Mouse (Mus musculus) heart, embryonic 14.5 days (tissue): ENCODE results near the gene Zranb2. TPM values are rescaled to one million over a fixed set of nuclear protein-coding genes. Genes with fewer than 3 reads are reported as not detected.

Source experiments
- ATAC-seq: fragments of 200-750 bp; cut with Nextera tagmentation; 2 replicates; pipeline ENCODE4 v1.8.0; 2017; ENCODE audit warnings: low read depth, moderate TSS enrichment; ENCODE audit not compliant: insufficient number of reproducible peaks, insufficient read depth, low FRiP score
- H3K27ac ChIP-seq, 2 experiments: fragments of 200-500 bp in 1 of 2; fragments of 300-500 bp in 1 of 2; sonication (generic) in 1 of 2; replicated peaks in 1 of 2; 2 replicates each; pipeline ENCODE4 v1.5.1; 2012 to 2014; ENCODE audit warnings: low read depth in 2 of 2, low read length in 2 of 2, control low read depth in 1 of 2, mild to moderate bottlenecking in 1 of 2, mixed read lengths in 1 of 2; ENCODE audit not compliant: control insufficient read depth in 1 of 2, insufficient read depth in 1 of 2
- H3K27me3 ChIP-seq: fragments of 300-500 bp; sonication (generic); 2 replicates; pipeline ENCODE4 v1.6.1; 2014; ENCODE audit warnings: mild to moderate bottlenecking, low read length, control low read depth; ENCODE audit not compliant: control insufficient read depth, insufficient read depth
- H3K36me3 ChIP-seq: fragments of 300-500 bp; sonication (generic); 2 replicates; pipeline ENCODE4 v1.6.1; 2014; ENCODE audit warnings: mild to moderate bottlenecking, control low read depth, low read length, mixed read lengths; ENCODE audit not compliant: control insufficient read depth, insufficient read depth
- H3K4me1 ChIP-seq, 2 experiments: fragments of 200-500 bp in 1 of 2; fragments of 300-500 bp in 1 of 2; sonication (generic) in 1 of 2; 2 replicates each; pipeline ENCODE4 v1.6.1; 2012 to 2014; ENCODE audit warnings: low read length in 2 of 2, control low read depth in 1 of 2, mixed read lengths in 1 of 2; ENCODE audit not compliant: control insufficient read depth in 2 of 2, insufficient read depth in 2 of 2
- H3K4me2 ChIP-seq: fragments of 300-500 bp; sonication (generic); 2 replicates; pipeline ENCODE4 v1.6.1; 2014; ENCODE audit warnings: mild to moderate bottlenecking, low read length
- H3K4me3 ChIP-seq, 2 experiments: fragments of 200-500 bp in 1 of 2; fragments of 300-500 bp in 1 of 2; sonication (generic) in 1 of 2; 2 replicates each; pipeline ENCODE4 v1.5.1; 2012 to 2014; ENCODE audit warnings: low read length in 2 of 2, mild to moderate bottlenecking in 2 of 2, control low read depth in 1 of 2, low read depth in 1 of 2, moderate library complexity in 1 of 2; ENCODE audit not compliant: control insufficient read depth in 1 of 2, insufficient read depth in 1 of 2
- H3K9ac ChIP-seq: fragments of 300-500 bp; sonication (generic); 2 replicates; pipeline ENCODE4 v1.6.1; 2014; ENCODE audit warnings: mild to moderate bottlenecking, low read length
- H3K9me3 ChIP-seq: fragments of 300-500 bp; sonication (generic); 2 replicates; pipeline ENCODE4 v1.6.1; 2016; ENCODE audit warnings: low read length, control low read depth; ENCODE audit not compliant: control insufficient read depth
- WGBS: fragments of 180-500 bp; shearing (Covaris S2); extraction: QIAGEN DNeasy Blood & Tissue Kit; methylation state at CpG from one replicate; pipeline ENCODE4 v1.1.7; 2014; 5-methylcytosine and 5-hydroxymethylcytosine counted together
- polyA plus RNA-seq: library from polyadenylated mRNA; unstranded; fragments of >200 nt; fragmentation: Nextera tagmentation; extraction: Ambion mirVana; gene quantifications from 2 replicates; pipeline ENCODE4 v1.2.1, GENCODE M21; 2014

The Zranb2 gene
- polyA plus RNA-seq, 1 experiment from 2014 or later: 68.0 TPM

DNA sequence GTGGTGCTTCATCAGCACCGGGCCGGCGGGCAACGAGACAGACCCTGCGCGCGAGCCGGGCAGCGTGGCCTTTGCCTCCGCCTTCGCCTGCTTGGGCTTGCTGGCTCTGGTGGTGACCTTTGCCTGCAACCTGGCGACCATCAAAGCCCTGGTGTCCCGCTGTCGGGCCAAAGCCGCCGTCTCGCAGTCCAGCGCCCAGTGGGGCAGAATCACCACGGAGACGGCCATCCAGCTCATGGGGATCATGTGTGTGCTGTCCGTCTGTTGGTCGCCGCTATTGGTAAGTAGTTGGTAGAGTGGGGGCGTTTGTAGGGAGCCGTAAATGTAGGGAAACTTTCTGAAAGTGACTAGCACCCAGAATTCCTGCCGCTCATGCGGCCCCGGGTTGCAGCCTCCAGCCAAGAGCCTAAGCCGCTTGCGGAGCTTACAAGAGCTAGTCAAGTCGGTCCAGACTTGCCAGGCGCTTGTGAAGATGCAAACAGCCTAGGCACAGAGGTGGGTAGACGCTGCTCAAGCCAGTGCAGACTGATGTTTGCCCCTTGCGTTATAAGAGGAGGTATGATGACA, 33.7 kb downstream of the Zranb2 start:
- H3K4me1 ChIP-seq: peaks cover 4 to 10% of the 10 kb centered on the region in 2 experiments; a peak in 2 of 4 replicates
- ATAC-seq: no peak
- peak overlapping the region; percentile 96 for H3K4me2 ChIP-seq
- no peaks in the 10 kb centered on the region for H3K9me3 ChIP-seq
- H3K9ac ChIP-seq: no peak overlapping the region
- peaks cover 34% of the 10 kb centered on the region for H3K27me3 ChIP-seq
- WGBS: 3% methylated on average over 34 of the region's 34 CpGs
- no peaks in the 10 kb centered on the region for H3K36me3 ChIP-seq
- peak overlapping the region; percentile 49 to 53 for H3K4me3 ChIP-seq
- no peak overlapping the region for H3K27ac ChIP-seq

DNA sequence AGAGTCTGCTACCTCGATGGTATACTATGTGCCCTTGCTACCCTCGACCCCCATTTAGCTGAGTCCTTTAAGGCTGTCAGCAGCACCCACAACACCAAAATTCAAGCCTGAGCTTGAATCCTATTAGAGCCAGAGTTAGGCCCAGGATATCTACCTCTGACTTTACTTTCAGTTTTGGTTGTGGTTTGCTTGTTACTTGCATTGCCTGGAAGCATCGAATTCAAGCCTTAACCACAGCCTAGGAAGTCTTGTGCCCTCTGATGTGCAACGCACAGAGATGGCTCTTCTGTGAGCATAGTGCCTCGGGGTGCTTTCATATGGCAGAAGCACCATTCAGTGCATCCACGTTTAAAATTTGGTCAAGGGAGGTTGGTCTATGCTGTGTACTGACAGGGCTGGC, 38.1 kb downstream of the Zranb2 start:
- H3K4me3 ChIP-seq: no peak overlapping the region
- 74% methylated on average over 6 of the region's 6 CpGs for WGBS
- no peak overlapping the region for H3K9ac ChIP-seq
- no peak overlapping the region for H3K4me2 ChIP-seq
- H3K9me3 ChIP-seq: no peaks in the 10 kb centered on the region
- H3K27ac ChIP-seq: no peak overlapping the region
- peaks cover 0 to 6% of the 10 kb centered on the region in 2 experiments; a peak in 2 of 4 replicates for H3K4me1 ChIP-seq
- no peaks in the 10 kb centered on the region for H3K36me3 ChIP-seq
- ATAC-seq: no peak
- H3K27me3 ChIP-seq: peaks cover 23% of the 10 kb centered on the region

DNA sequence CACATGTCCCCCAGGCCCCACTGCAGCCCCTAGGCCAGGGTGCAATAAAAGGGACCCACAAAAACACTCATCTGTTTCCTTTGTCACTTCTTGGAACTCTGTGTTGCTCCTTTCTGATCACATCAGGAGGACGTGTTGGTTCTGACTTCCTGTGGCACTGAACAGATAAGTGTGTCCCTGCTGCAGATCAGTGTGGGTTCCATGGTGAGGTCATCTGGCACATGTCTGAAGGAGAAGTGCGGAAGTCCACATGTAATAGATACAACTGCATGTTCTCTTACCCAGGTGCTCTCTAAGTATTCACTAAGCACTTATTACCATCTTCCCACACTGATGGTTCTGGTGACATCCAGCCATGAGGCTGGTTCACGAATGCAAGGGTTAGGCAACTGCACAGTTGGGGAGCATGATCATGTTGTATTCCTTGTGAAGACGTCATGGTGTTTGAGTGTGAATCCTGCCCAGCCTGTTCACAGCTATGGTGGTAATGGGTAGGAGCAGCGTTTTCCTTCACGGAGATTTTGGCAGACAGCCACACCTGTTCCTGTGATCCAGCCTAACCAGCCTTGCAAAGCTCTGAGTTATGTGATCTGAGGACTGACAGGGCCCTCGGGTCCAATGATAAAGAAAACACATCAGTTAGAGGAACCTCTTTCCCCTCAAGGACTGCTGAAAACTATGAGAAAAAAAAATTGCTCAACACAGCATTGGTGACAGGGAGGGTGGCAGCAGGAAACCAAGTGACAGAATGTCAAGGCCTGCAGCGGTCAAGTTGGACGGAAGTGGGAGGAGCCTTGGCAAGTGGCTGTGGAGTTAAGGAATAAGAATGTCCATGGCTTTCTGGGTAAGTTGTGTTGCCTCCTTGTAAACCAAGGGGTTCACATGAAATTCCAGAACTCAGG, 41.7 kb downstream of the Zranb2 start:
- H3K4me3 ChIP-seq: no peak overlapping the region
- WGBS: 44% methylated on average over 9 of the region's 9 CpGs
- H3K9ac ChIP-seq: no peak overlapping the region
- no peak for ATAC-seq
- peaks cover 3 to 14% of the 10 kb centered on the region in 2 experiments for H3K4me1 ChIP-seq
- H3K27me3 ChIP-seq: no peaks in the 10 kb centered on the region
- no peaks in the 10 kb centered on the region for H3K9me3 ChIP-seq
- no peak overlapping the region for H3K4me2 ChIP-seq
- no peak overlapping the region for H3K27ac ChIP-seq
- H3K36me3 ChIP-seq: no peaks in the 10 kb centered on the region

DNA sequence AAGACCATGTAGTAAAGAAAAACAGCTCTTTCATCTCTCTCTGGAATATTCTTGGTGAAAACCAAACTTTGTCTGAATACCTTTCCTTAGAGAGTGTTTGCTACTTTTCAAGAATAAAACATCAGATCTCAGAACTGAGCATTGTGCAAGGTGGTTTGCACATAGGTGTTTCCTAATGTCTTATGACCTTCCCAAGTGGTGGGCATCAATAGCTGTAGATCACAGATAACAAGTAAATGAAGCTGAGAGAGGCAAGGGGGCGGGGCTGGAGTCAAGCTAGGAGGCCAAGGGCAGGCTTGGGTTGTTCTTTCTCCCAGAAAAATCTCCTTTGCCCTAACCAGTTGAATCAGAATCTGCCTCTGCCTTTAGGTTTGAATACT, 42.4 kb downstream of the Zranb2 start:
- WGBS: 81% methylated on average over 1 of the region's 1 CpGs
- Histone ChIP-seq H3K9ac (no peak overlapping the region), H3K9me3 (no peaks in the 10 kb centered on the region), H3K4me2 (no peak overlapping the region), H3K27me3 (no peaks in the 10 kb centered on the region), H3K4me1 (peaks cover 3 to 14% of the 10 kb centered on the region in 2 experiments), H3K4me3 (no peak overlapping the region), H3K36me3 (no peaks in the 10 kb centered on the region), H3K27ac (no peak overlapping the region)
- no peak for ATAC-seq

DNA sequence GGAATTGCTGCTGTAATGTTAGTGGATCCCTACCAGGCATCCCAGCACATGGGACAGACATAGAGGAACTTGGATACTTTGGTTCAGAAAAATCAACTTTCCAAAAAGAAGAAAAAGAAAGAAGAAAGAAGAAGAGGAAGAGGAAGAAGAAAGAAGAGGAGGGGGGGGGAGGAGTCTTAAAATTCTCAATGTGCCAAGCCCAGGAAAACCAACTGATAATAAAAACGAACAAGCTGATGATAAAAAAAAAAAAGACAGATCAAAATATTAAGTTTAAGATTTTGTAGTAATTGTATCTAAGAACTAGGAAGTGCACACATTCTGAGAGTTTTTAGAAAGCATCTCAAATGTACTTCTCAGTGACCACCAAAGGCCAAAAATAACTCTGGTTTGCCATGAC, 42.9 kb downstream of the Zranb2 start:
- no peak overlapping the region for H3K9ac ChIP-seq
- H3K9me3 ChIP-seq: no peaks in the 10 kb centered on the region
- ATAC-seq: no peak
- no peak overlapping the region for H3K27ac ChIP-seq
- H3K4me3 ChIP-seq: no peak overlapping the region
- no peaks in the 10 kb centered on the region for H3K27me3 ChIP-seq
- H3K36me3 ChIP-seq: no peaks in the 10 kb centered on the region
- 65% methylated on average over 1 of the region's 1 CpGs for WGBS
- H3K4me2 ChIP-seq: no peak overlapping the region
- H3K4me1 ChIP-seq: peaks cover 3 to 14% of the 10 kb centered on the region in 2 experiments

DNA sequence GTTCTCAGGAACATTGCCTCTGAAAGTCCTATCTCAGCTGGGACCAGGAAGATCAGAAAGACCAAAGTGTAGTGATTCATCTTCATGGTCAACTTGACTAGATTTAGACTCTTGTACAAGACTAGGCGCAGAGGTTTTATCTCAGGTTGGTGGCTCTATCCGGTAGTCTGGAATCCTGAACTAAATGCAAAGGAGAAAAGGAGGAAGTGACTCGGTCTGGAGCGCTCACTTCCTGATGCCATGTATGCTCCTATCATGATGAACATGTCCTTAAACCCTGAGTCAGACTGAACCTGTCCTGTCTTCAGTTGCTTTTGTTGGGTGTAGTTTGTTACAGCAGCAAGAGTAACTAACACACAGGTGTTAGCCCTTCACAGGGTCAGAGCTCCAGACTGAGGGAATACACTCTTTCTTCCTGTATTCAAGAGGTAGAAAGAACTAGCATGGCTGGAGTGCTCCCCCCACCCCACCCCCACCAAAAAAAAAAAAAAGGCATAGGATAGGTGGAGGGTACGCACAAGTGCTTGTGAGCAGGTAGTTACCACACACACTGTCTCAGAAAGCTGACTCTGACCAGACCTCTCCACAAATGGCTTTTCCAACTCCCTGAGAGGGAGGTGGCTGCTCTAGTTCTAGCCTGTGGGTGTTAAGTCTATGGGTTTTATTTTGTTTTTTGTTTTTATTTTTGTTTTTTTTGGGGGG, 44.7 kb downstream of the Zranb2 start:
- WGBS: 77% methylated on average over 5 of the region's 5 CpGs
- Histone ChIP-seq H3K9ac (no peak overlapping the region), H3K4me2 (no peak overlapping the region), H3K4me3 (no peak overlapping the region), H3K36me3 (no peaks in the 10 kb centered on the region), H3K9me3 (no peaks in the 10 kb centered on the region), H3K27ac (no peak overlapping the region), H3K4me1 (peaks cover 3 to 14% of the 10 kb centered on the region in 2 experiments), H3K27me3 (no peaks in the 10 kb centered on the region)
- no peak for ATAC-seq

DNA sequence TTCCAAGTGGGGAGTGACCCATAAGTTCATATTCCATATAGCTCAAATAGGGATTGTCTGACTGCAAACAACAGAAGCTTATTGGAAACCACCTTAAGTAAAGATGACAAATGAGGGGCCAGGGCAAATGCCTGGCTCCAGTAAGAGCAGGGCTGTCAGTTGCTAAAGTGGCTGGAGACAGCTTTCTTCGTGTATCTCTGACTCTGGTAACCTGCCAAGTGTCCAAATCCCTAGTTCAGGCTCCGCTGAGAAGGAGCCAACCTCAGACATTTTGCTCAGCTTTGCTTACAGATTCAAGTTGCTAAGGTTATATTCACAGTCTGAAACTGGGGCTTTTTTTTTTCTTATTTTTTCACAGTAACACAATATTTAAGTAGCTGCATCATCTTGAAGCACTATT, 45.4 kb downstream of the Zranb2 start:
- H3K4me3 ChIP-seq: no peak overlapping the region
- no peak overlapping the region for H3K27ac ChIP-seq
- no peaks in the 10 kb centered on the region for H3K9me3 ChIP-seq
- WGBS: 14% methylated on average over 2 of the region's 2 CpGs
- H3K4me1 ChIP-seq: peaks cover 3 to 14% of the 10 kb centered on the region in 2 experiments
- no peak overlapping the region for H3K9ac ChIP-seq
- H3K36me3 ChIP-seq: no peaks in the 10 kb centered on the region
- H3K27me3 ChIP-seq: no peaks in the 10 kb centered on the region
- ATAC-seq: no peak
- H3K4me2 ChIP-seq: no peak overlapping the region
